Mouse (Mus musculus) erythroblast, embryonic 14.5 days (primary cell): ENCODE data around the gene Eif3d. TPM values are rescaled to one million over a fixed set of nuclear protein-coding genes. Genes with fewer than 3 reads are reported as not detected.

ENCODE experiments used
- H3K27me3 ChIP-seq: 2 replicates; pipeline ENCODE4 v1.6.1; 2012; ENCODE audit warnings: inconsistent platforms; ENCODE audit not compliant: control insufficient read depth
- H3K36me3 ChIP-seq: 2 replicates; pipeline ENCODE4 v1.6.1; 2012; ENCODE audit warnings: mild to moderate bottlenecking, inconsistent platforms; ENCODE audit not compliant: control insufficient read depth
- H3K4me1 ChIP-seq: 2 replicates; pipeline ENCODE4 v1.6.1; 2012; ENCODE audit warnings: inconsistent platforms; ENCODE audit not compliant: control insufficient read depth
- H3K4me3 ChIP-seq: replicated peaks from 2 replicates; pipeline ENCODE3; 2012; ENCODE audit warnings: moderate library complexity, mild to moderate bottlenecking, inconsistent platforms
- H3K9me3 ChIP-seq: 2 replicates; pipeline ENCODE4 v1.6.1; 2012; ENCODE audit warnings: low read length, inconsistent platforms, mixed read lengths; ENCODE audit not compliant: control insufficient read depth
- GATA1 ChIP-seq: IDR thresholded peaks from 2 replicates; pipeline ENCODE4 v1.6.1; 2012; ENCODE audit warnings: low read length, inconsistent platforms, mixed read lengths
- TAL1 ChIP-seq: IDR thresholded peaks from 3 replicates; pipeline ENCODE4 v1.6.1; 2012; ENCODE audit warnings: low read length, inconsistent platforms, mixed read lengths
- polyA plus RNA-seq: library from polyadenylated mRNA; stranded (reverse); fragments of >175 nt; gene quantifications from 2 replicates; pipeline ENCODE4 v1.2.3, GENCODE M21; 2012

The Eif3d gene
- polyA plus RNA-seq, 1 experiment: 8.3 TPM

DNA sequence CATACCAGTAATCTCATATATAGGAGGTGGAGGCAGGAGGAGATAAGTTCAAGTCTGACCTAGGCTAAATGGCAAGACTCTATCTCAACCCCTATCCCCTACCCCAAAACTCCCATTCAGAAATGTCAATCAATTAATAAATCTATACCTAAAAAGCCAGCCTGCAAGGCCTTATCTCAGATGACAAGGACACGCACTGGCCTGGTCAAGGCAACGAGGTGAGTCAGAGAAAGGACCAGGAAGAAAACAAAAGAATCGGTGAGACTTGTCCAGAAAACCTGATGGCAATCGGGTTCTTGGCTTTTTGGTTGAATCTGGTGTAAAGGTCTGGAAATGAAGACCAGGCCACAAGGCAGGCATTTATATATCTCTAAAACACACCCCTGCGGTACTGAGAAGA, 43.7 kb downstream of the Eif3d start:
- H3K27me3 ChIP-seq: no peaks in the 10 kb centered on the region
- no peaks in the 10 kb centered on the region for H3K9me3 ChIP-seq
- H3K36me3 ChIP-seq: peaks cover 58% of the 10 kb centered on the region
- TF ChIP-seq TAL1: no peak
- no peak for TF ChIP-seq GATA1
- H3K4me3 ChIP-seq: peak overlapping the region; percentile 78
- peaks cover 64% of the 10 kb centered on the region for H3K4me1 ChIP-seq

GRCm38 (mm10) chr15:77925195-77925594, 45.4 kb downstream of the Eif3d start:
- no peaks in the 10 kb centered on the region for H3K9me3 ChIP-seq
- TF ChIP-seq TAL1: no peak
- no peak for TF ChIP-seq GATA1
- H3K4me3 ChIP-seq: no peak overlapping the region
- peaks cover 49% of the 10 kb centered on the region for H3K4me1 ChIP-seq
- H3K36me3 ChIP-seq: peaks cover 74% of the 10 kb centered on the region
- H3K27me3 ChIP-seq: no peaks in the 10 kb centered on the region

DNA sequence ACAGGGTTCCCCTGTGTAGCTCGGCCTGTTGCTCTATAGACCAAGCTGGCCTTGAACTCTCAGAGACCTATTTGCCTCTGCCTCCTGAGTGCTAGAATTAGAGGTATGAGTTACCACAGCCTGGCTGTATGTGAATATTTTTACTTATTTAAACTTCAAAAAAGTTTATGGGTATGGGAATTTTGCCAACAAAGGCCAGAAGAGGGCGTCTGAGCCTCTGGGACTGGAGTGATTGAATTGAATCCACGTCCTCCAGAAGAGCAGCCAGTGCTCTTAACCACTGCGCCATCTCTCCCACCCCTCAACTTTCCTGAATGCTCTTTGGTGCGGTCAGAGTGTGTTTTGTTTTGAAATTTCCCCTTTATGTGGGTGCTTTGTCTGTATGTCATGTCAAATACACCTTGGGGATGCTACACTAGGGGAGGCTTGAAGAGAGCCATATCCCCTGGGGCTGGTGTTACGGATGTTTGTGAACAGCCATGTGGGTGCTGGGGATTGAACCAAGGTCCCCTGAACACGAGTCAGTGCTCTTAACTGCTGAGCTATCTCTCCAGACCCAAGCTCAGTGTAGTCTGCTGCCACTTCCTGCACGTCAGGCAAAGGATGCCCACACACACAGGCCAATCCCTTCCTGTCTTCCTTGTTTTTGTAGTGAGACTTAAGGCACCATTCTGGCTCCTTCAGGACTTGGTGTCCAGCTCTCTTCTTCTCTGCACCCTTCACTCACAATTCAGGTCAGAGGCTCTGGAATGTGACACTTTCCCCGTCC, 47.2 kb downstream of the Eif3d start:
- no peak overlapping the region for H3K4me3 ChIP-seq
- no peaks in the 10 kb centered on the region for H3K27me3 ChIP-seq
- H3K4me1 ChIP-seq: peaks cover 35% of the 10 kb centered on the region
- H3K36me3 ChIP-seq: peaks cover 91% of the 10 kb centered on the region
- H3K9me3 ChIP-seq: no peaks in the 10 kb centered on the region
- TF ChIP-seq GATA1 (no peak), TAL1 (no peak)

- no peaks in the 10 kb centered on the region for H3K9me3 ChIP-seq
- H3K4me1 ChIP-seq: peaks cover 29% of the 10 kb centered on the region
- TF ChIP-seq GATA1: no peak
- TF ChIP-seq TAL1: no peak
- H3K36me3 ChIP-seq: peaks cover 97% of the 10 kb centered on the region
- no peak overlapping the region for H3K4me3 ChIP-seq
- H3K27me3 ChIP-seq: no peaks in the 10 kb centered on the region
Observed at GRCm38 (mm10) chr15:77922710-77923109, 47.9 kb downstream of the Eif3d start.

GRCm38 (mm10) chr15:77921636-77922035, 49.0 kb downstream of the Eif3d start:
- Histone ChIP-seq H3K9me3 (no peaks in the 10 kb centered on the region), H3K4me1 (peaks cover 18% of the 10 kb centered on the region), H3K4me3 (no peak overlapping the region), H3K27me3 (no peaks in the 10 kb centered on the region), H3K36me3 (peaks cover 95% of the 10 kb centered on the region)
- TF ChIP-seq GATA1 (no peak), TAL1 (no peak)

- no peaks in the 10 kb centered on the region for H3K27me3 ChIP-seq
- no peaks in the 10 kb centered on the region for H3K9me3 ChIP-seq
- peaks cover 96% of the 10 kb centered on the region for H3K36me3 ChIP-seq
- TF ChIP-seq TAL1 (no peak), GATA1 (no peak)
- no peak overlapping the region for H3K4me3 ChIP-seq
- H3K4me1 ChIP-seq: peaks cover 15% of the 10 kb centered on the region
Observed at GRCm38 (mm10) chr15:77920511-77921462, 49.8 kb downstream of the Eif3d start.

GRCm38 (mm10) chr15:77919441-77919840, 51.2 kb downstream of the Eif3d start:
- H3K9me3 ChIP-seq: no peaks in the 10 kb centered on the region
- no peaks in the 10 kb centered on the region for H3K27me3 ChIP-seq
- TF ChIP-seq TAL1 (no peak), GATA1 (no peak)
- H3K4me3 ChIP-seq: no peak overlapping the region
- H3K4me1 ChIP-seq: peaks cover 11% of the 10 kb centered on the region
- peaks cover 97% of the 10 kb centered on the region for H3K36me3 ChIP-seq

- H3K36me3 ChIP-seq: peaks cover 86% of the 10 kb centered on the region
Observed at GRCm38 (mm10) chr15:77916851-77917544, 53.6 kb downstream of the Eif3d start.

More at GRCm38 (mm10) chr15:77916851-77917544, 53.6 kb downstream of the Eif3d start:
- Histone ChIP-seq H3K27me3 (no peaks in the 10 kb centered on the region), H3K4me3 (no peak overlapping the region), H3K9me3 (no peaks in the 10 kb centered on the region), H3K4me1 (peaks cover 3% of the 10 kb centered on the region)
- TF ChIP-seq GATA1: no peak
- TF ChIP-seq TAL1: no peak
